Mouse (Mus musculus) megakaryocyte, embryonic 14.5 days (primary cell): ENCODE measurements around the gene Map2.

Source experiments
- FLI1 ChIP-seq: IDR thresholded peaks from 2 replicates; pipeline ENCODE4 v1.6.1; 2012; ENCODE audit warnings: low read length, inconsistent platforms, mixed read lengths
- GATA1 ChIP-seq: IDR thresholded peaks from 3 replicates; pipeline ENCODE4 v1.6.1; 2012; ENCODE audit warnings: mixed read lengths, low read length, inconsistent platforms, borderline replicate concordance

GRCm38 (mm10) chr1:66339213-66339612 is 164.1 kb downstream of the Map2 start:
- TF ChIP-seq GATA1, result no peak
- no peak for TF ChIP-seq FLI1
